Mouse (Mus musculus): ENCODE measurements at regions not wholly inside any gene's neighbourhood (a gene's known extent, or its start where the extent isn't known, plus 50 kb on each side); places are given as distances from the start of the nearest gene placed in this dataset.
A peak's percentile ranks its signal among the peaks of the same experiment; 100 is the strongest.

- ATAC-seq (ENCODE audit: low read depth) = no peak
- 18% methylated on average over 4 of the region's 4 CpGs for WGBS
- Histone ChIP-seq H3K27me3 (replicated peaks; ENCODE audit: control insufficient read depth, insufficient read depth, low read length) (no peaks in the 10 kb centered on the region), H3K9me3 (ENCODE audit: control insufficient read depth, low read length) (no peaks in the 10 kb centered on the region), H3K36me3 (ENCODE audit: control insufficient read depth, insufficient read depth, low read length) (no peaks in the 10 kb centered on the region), H3K9ac (ENCODE audit: low read depth, low read length) (no peak overlapping the region), H3K27ac (replicated peaks; ENCODE audit: low read depth, low read length) (0 out of 2 replicates have a peak overlapping the region, but pooled peaks have one; percentile 1), H3K4me1 (ENCODE audit: control insufficient read depth, insufficient read depth, low read length) (peaks cover 37% of the 10 kb centered on the region), H3K4me3 (ENCODE audit: low read depth, low read length) (no peak overlapping the region), H3K4me2 (ENCODE audit: low read depth, low read length) (no peak overlapping the region)
- peak; percentile 86 for DNase-seq (ENCODE audit: low spot score)
These were observed 387.8 kb downstream of the Slc4a3 start for GRCm38 (mm10) chr1:75933831-75934230.

GRCm38 (mm10) chr1:75934761-75935160 lies 388.7 kb downstream of the Slc4a3 start:
- Histone ChIP-seq H3K4me2 (ENCODE audit: low read depth, low read length) (no peak overlapping the region), H3K27me3 (replicated peaks; ENCODE audit: control insufficient read depth, insufficient read depth, low read length) (no peaks in the 10 kb centered on the region), H3K4me1 (ENCODE audit: control insufficient read depth, insufficient read depth, low read length) (peaks cover 37% of the 10 kb centered on the region), H3K36me3 (ENCODE audit: control insufficient read depth, insufficient read depth, low read length) (no peaks in the 10 kb centered on the region), H3K4me3 (ENCODE audit: low read depth, low read length) (no peak overlapping the region), H3K9me3 (ENCODE audit: control insufficient read depth, low read length) (no peaks in the 10 kb centered on the region), H3K27ac (replicated peaks; ENCODE audit: low read depth, low read length) (no peak overlapping the region), H3K9ac (ENCODE audit: low read depth, low read length) (no peak overlapping the region)
- WGBS = 82% methylated on average over 4 of the region's 4 CpGs
- DNase-seq (ENCODE audit: low spot score) (no peak), ATAC-seq (ENCODE audit: low read depth) (no peak)

DNA sequence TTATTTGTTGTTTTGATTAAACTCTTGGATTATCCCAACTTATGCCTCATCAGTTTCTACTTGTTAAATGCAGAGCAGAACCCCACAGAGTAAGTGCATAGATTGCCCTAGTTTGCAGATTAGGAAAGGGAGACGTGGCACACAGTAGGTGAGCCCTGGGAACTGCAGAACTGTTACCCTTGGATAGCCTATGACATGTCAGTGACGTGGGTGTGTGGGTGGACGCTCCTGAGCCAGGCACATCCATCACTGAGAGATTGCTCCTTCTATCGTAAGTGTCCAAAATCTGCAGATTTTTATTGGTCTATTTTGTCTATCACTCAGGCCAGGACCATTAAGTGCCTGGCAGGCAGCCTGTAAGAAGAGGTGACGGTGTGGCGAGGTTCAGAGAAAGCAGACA lies 389.8 kb downstream of the Slc4a3 start:
- H3K4me2 ChIP-seq (ENCODE audit: low read depth, low read length) = no peak overlapping the region
- no peaks in the 10 kb centered on the region for H3K36me3 ChIP-seq (ENCODE audit: control insufficient read depth, insufficient read depth, low read length)
- DNase-seq (ENCODE audit: low spot score) (no peak), ATAC-seq (ENCODE audit: low read depth) (no peak)
- no peaks in the 10 kb centered on the region for H3K27me3 ChIP-seq (replicated peaks; ENCODE audit: control insufficient read depth, insufficient read depth, low read length)
- no peak overlapping the region for H3K9ac ChIP-seq (ENCODE audit: low read depth, low read length)
- no peaks in the 10 kb centered on the region for H3K9me3 ChIP-seq (ENCODE audit: control insufficient read depth, low read length)
- 73% methylated on average over 6 of the region's 6 CpGs for WGBS
- H3K4me3 ChIP-seq (ENCODE audit: low read depth, low read length) = no peak overlapping the region
- peaks cover 36% of the 10 kb centered on the region for H3K4me1 ChIP-seq (ENCODE audit: control insufficient read depth, insufficient read depth, low read length)
- peak overlapping the region; percentile 24; the same call in 1 of the 2 replicates for H3K27ac ChIP-seq (replicated peaks; ENCODE audit: low read depth, low read length)

GRCm38 (mm10) chr1:75936596-75936995 lies 390.5 kb downstream of the Slc4a3 start:
- Histone ChIP-seq H3K36me3 (ENCODE audit: control insufficient read depth, insufficient read depth, low read length) (no peaks in the 10 kb centered on the region), H3K9me3 (ENCODE audit: control insufficient read depth, low read length) (no peaks in the 10 kb centered on the region), H3K27me3 (replicated peaks; ENCODE audit: control insufficient read depth, insufficient read depth, low read length) (no peaks in the 10 kb centered on the region), H3K4me1 (ENCODE audit: control insufficient read depth, insufficient read depth, low read length) (peaks cover 31% of the 10 kb centered on the region), H3K4me2 (ENCODE audit: low read depth, low read length) (0 out of 2 replicates have a peak overlapping the region, but pooled peaks have one; percentile 5), H3K27ac (replicated peaks; ENCODE audit: low read depth, low read length) (peak overlapping the region; percentile 24), H3K9ac (ENCODE audit: low read depth, low read length) (no peak overlapping the region), H3K4me3 (ENCODE audit: low read depth, low read length) (no peak overlapping the region)
- DNase-seq (ENCODE audit: low spot score) (peak; percentile 75), ATAC-seq (ENCODE audit: low read depth) (0 out of 2 replicates have a peak, but pooled peaks have one; percentile 26)
- 46% methylated on average over 13 of the region's 13 CpGs for WGBS

DNA sequence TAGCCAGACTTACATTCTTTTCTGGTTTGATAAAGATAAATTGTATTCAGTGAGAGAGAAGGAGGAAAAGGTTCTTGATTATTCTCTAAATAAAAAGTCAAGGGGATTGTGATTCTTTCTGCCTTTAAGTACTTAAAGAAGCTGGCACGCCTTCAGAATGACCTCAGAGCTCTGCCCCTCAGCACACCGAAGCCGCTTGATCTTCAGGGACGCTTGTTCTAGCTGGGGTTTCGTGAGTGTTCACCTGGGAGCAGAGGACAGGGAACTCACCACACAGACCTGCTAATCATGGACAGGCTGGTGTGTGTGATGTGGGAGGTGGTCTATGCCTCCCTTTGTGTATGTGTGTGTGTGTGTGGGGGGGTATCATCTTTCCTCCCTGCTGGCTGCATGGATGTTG lies 391.3 kb downstream of the Slc4a3 start:
- ATAC-seq (ENCODE audit: low read depth) (no peak), DNase-seq (ENCODE audit: low spot score) (peak; percentile 46)
- H3K9me3 ChIP-seq (ENCODE audit: control insufficient read depth, low read length) = no peaks in the 10 kb centered on the region

DNA sequence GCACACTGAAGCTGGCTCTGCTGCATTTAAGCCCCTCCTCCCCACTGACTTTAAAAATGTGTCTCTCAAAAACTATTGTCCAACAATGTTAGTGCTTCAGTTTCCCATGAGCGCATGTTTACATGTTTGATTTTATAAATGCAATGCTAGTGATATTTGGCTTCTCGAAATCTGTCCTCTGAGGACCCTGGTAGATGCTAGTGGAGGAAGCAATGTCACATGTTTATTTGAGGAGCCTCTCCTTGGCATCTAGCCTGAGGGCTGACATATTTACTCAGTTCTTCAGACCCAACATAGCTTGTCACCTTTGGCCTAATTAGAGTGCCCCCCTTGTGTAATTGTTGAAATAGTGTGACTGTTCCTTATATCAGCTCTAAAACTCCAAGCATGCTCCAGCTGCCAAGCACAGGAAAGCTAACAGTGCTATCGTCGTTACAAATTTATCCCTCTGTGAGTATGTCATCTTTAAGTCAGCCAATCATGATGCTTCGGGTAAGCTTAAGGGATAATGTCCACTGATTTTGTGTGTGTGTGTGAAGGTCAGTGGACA lies 400.3 kb downstream of the Slc4a3 start:
- no peak for ATAC-seq (ENCODE audit: low read depth)
- H3K4me3 ChIP-seq (ENCODE audit: low read depth, low read length) = no peak overlapping the region
- no peaks in the 10 kb centered on the region for H3K4me1 ChIP-seq (ENCODE audit: control insufficient read depth, insufficient read depth, low read length)
- no peaks in the 10 kb centered on the region for H3K27me3 ChIP-seq (replicated peaks; ENCODE audit: control insufficient read depth, insufficient read depth, low read length)
- H3K4me2 ChIP-seq (ENCODE audit: low read depth, low read length) = no peak overlapping the region
- H3K9me3 ChIP-seq (ENCODE audit: control insufficient read depth, low read length) = no peaks in the 10 kb centered on the region
- no peak overlapping the region for H3K9ac ChIP-seq (ENCODE audit: low read depth, low read length)
- H3K27ac ChIP-seq (replicated peaks; ENCODE audit: low read depth, low read length) = no peak overlapping the region
- no peaks in the 10 kb centered on the region for H3K36me3 ChIP-seq (ENCODE audit: control insufficient read depth, insufficient read depth, low read length)
- DNase-seq (ENCODE audit: low spot score) = no peak
- WGBS = 71% methylated on average over 5 of the region's 5 CpGs

More for the DNA sequence above, 391.3 kb downstream of the Slc4a3 start:
- H3K9ac ChIP-seq (ENCODE audit: low read depth, low read length) = no peak overlapping the region
- 60% methylated on average over 5 of the region's 5 CpGs for WGBS
- no peak overlapping the region for H3K4me2 ChIP-seq (ENCODE audit: low read depth, low read length)
- peak overlapping the region; percentile 24; the same call in 1 of the 2 replicates for H3K27ac ChIP-seq (replicated peaks; ENCODE audit: low read depth, low read length)
- no peaks in the 10 kb centered on the region for H3K27me3 ChIP-seq (replicated peaks; ENCODE audit: control insufficient read depth, insufficient read depth, low read length)
- no peak overlapping the region for H3K4me3 ChIP-seq (ENCODE audit: low read depth, low read length)
- peaks cover 25% of the 10 kb centered on the region for H3K4me1 ChIP-seq (ENCODE audit: control insufficient read depth, insufficient read depth, low read length)
- no peaks in the 10 kb centered on the region for H3K36me3 ChIP-seq (ENCODE audit: control insufficient read depth, insufficient read depth, low read length)

DNA sequence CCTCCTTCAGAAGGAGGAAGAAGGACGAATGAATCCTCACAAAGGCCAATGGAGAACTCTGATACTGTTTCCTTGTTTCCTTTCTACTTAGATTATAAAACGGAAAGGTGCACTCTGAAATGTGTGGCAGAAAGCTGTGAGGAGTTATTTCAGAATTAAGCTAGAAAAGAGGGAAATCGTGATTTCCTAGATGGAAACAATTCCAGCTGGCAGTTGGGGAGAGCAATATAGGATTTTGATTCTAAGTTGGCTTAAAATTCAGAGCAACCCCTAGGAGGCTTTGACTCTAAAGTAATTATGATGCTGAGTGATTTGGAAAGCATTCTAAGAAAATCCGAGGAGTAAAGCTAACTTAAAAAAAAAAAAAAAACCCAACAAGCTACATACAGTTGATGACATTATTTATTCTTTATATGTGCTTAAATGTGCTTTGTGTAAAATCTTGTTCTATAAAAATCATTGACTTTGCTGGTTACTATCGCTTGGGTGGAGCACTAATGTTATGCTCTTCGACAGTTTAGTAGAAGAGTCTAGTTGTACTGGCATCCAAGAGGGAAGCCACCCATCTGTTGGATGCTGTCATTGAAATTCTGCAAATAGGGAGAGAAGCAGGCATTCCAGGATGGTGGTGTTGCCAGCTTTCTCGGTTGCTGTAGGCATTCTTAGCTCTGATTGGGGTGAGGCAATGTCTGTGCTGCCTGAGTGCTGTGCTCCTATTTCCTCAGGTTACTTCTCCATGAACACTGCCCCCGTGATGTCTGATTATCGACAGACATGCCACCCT lies 432.3 kb downstream of the Slc4a3 start:
- no peaks in the 10 kb centered on the region for H3K36me3 ChIP-seq (ENCODE audit: control insufficient read depth, insufficient read depth, low read length)
- no peak overlapping the region for H3K27ac ChIP-seq (replicated peaks; ENCODE audit: low read depth, low read length)
- H3K9ac ChIP-seq (ENCODE audit: low read depth, low read length) = no peak overlapping the region
- no peak for DNase-seq (ENCODE audit: low spot score)
- H3K27me3 ChIP-seq (replicated peaks; ENCODE audit: control insufficient read depth, insufficient read depth, low read length) = no peaks in the 10 kb centered on the region
- no peaks in the 10 kb centered on the region for H3K9me3 ChIP-seq (ENCODE audit: control insufficient read depth, low read length)
- H3K4me1 ChIP-seq (ENCODE audit: control insufficient read depth, insufficient read depth, low read length) = peaks cover 9% of the 10 kb centered on the region; the same call in 1 of the 2 replicates
- no peak overlapping the region for H3K4me2 ChIP-seq (ENCODE audit: low read depth, low read length)
- ATAC-seq (ENCODE audit: low read depth) = no peak
- no peak overlapping the region for H3K4me3 ChIP-seq (ENCODE audit: low read depth, low read length)
- WGBS = 74% methylated on average over 9 of the region's 9 CpGs

DNA sequence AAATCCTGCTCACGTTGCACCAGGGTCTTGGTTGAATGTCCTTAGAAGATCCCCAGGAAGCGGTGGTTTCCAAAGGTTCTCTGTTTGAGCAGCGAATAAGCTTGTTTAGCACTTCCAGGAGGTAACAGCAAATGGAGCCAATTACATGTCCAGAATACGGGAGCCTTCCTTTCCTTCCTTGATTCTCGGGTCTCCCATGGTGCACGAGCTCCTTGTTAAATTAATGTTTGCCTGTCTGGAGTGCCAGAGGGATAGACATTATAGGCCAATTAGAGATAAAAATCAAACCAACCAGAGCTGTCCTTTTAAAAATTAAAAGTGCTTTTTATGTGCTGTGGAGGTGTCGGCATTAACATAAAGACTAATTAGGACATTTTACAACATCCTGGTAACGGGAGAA lies 437.0 kb downstream of the Slc4a3 start:
- H3K36me3 ChIP-seq (ENCODE audit: control insufficient read depth, insufficient read depth, low read length) = no peaks in the 10 kb centered on the region

More for the DNA sequence above, 437.0 kb downstream of the Slc4a3 start:
- Histone ChIP-seq H3K4me2 (ENCODE audit: low read depth, low read length) (no peak overlapping the region), H3K27ac (replicated peaks; ENCODE audit: low read depth, low read length) (no peak overlapping the region), H3K4me3 (ENCODE audit: low read depth, low read length) (no peak overlapping the region), H3K27me3 (replicated peaks; ENCODE audit: control insufficient read depth, insufficient read depth, low read length) (no peaks in the 10 kb centered on the region), H3K9ac (ENCODE audit: low read depth, low read length) (no peak overlapping the region), H3K4me1 (ENCODE audit: control insufficient read depth, insufficient read depth, low read length) (peaks cover 17% of the 10 kb centered on the region), H3K9me3 (ENCODE audit: control insufficient read depth, low read length) (no peaks in the 10 kb centered on the region)
- WGBS = 71% methylated on average over 8 of the region's 8 CpGs
- DNase-seq (ENCODE audit: low spot score) (no peak), ATAC-seq (ENCODE audit: low read depth) (no peak)
